Mouse (Mus musculus) right cerebral cortex, postnatal 10 days (tissue): ENCODE measurements around the gene Mast4.

Source experiments
- DNase-seq, 2 experiments: peaks; one replicate each; pipeline ENCODE4 v3.0.0; 2021; ENCODE audit warnings: low spot score in 2 of 2

Mast4 gene

DNA sequence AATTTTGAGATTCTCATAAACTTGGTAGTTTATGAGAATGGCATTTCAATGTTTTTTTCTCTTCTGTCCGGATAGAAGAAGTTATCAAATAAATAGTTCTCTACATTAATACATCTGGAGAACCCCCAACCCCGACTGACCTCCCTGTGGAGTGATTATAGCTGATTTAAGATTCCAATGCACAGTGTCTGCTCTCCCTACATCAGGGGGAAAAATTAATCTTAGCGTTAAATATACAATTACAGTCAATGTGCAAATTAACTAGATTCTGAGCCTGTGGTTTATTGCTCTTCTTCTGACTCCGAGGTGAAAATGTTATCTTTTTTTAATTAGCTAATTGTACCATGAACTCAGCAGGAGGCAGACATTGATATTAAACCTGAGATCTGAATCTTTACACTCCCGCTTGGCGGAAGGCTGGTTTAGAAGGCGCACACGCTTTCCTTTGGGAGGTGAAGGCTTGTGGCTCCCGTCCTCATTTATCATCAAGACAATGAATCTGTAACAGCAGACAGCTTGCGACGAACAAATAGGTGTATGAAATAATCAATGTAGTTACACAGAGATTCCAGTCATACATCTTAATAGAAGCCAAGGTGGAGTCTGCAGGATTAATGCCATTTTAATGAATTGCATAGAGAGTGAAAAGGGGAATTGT is 274.2 kb downstream of the Mast4 start:
- no peak for DNase-seq

DNA sequence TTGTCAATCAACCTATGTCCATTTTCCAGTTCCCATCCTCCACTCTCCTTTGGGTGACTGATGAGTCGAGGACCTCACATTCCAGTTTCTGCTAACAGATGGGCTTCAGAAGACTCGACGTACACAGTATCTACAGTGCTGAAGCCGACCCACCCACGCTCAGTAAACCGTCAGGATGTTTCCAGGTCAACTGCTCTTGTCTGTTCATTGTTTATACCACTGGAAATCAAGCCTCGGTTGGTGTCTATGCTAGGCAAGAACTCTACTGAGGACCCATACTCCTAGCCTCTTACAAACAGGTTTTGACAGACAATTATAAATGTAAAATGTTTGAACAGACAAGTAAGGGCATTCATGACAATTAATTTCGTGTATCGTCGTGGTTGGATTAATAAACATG is 277.8 kb downstream of the Mast4 start:
- no peak for DNase-seq

- no peak for DNase-seq
These were observed 281.6 kb downstream of the Mast4 start for GRCm38 (mm10) chr13:103052661-103053060.

- no peak for DNase-seq
These were observed 285.3 kb downstream of the Mast4 start for GRCm38 (mm10) chr13:103048954-103049353.

- DNase-seq: no peak
These were observed 290.6 kb downstream of the Mast4 start for GRCm38 (mm10) chr13:103043692-103044091.

DNA sequence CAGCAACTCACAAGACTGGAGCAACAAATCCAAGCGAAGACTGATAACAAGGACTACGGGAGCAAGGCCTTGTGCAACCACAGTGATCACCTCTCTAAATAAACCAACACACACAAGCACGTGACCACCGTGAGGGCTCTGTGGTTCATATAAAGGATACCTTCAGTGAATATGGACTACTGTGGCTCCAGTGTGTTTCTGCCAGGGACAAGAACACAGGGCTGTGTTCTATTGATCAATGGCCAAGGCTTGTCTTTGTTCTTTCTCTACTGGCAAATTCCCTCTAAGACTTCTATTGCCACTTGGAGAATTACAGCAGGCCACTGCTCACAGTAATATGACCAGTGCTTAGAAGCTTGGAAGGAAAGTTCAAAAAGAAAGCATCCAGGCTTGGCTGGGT is 291.3 kb downstream of the Mast4 start:
- no peak for DNase-seq

- DNase-seq: no peak
These were observed 296.8 kb downstream of the Mast4 start for GRCm38 (mm10) chr13:103037466-103037865.

DNA sequence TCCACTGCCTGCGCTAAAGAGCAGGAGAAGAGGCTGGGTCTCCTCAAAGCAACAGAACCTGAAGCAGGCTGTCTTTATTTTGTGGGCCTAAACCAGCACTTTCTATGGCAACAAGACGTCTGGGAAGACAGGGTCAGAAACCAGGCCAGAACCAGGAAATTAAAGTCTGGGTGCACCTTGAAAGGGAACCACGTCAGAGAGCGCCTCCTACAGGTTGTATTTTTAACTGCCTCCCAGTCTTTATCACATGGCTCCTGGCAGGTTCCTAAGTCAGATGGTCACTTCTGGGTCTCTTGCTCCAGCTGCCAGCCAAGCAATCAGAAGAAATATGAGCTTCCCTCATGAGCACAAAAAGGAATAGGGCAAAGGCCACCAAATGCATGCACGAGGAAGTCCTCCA is 304.9 kb downstream of the Mast4 start:
- DNase-seq: no peak

DNA sequence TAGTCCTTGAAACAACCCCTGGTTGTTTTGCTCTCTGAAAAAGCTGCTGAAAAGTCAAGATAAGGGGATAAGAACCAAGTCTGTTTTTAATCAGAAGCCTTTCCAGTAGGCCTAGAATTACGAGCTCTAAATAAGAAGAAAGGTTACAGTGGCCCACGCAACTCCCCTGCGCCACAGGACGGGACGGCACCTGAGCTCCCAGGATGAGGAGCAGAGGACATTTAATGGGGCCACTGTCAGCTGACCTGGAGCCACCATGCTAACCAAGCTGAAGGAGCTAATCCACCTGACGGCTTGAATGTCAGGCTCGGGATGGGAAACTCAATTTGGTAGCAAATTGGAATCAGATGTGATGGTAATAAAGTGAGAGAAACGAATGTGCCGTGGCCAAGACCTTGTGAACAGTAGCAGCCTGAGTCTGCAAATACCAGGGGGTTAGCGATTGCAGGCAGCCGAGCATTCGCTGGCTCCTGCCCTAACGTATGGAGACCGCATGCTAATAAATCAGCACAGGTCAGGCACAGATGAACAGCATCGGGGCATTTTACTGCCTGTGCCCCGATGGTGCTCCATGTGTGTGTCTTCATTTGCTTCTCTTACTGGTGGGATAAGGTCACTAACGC is 306.7 kb downstream of the Mast4 start:
- no peak for DNase-seq

DNA sequence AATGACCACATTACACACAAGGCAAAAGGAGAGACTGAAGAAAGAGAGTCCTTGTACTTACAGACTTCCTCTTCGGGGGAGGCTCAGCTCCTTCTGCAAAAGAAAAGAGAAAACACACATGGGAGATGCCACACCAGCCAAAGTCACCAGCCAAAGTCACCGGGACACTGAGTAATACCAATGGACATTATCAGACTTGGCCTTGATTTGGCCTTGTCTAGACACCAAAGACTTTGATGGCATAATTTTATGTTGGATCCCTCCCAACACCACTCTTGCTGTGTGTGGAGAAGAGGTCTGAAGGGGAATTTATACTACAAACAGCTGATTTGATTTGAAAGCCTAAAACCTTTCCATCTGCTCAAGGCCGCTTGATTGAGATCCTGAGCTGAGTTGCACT is 308.8 kb downstream of the Mast4 start:
- no peak for DNase-seq

GRCm38 (mm10) chr13:103018481-103018880 is 315.8 kb downstream of the Mast4 start:
- no peak for DNase-seq

GRCm38 (mm10) chr13:103017661-103018060 is 316.6 kb downstream of the Mast4 start:
- DNase-seq: no peak

- DNase-seq: no peak
These were observed 319.1 kb downstream of the Mast4 start for GRCm38 (mm10) chr13:103015131-103015750.

DNA sequence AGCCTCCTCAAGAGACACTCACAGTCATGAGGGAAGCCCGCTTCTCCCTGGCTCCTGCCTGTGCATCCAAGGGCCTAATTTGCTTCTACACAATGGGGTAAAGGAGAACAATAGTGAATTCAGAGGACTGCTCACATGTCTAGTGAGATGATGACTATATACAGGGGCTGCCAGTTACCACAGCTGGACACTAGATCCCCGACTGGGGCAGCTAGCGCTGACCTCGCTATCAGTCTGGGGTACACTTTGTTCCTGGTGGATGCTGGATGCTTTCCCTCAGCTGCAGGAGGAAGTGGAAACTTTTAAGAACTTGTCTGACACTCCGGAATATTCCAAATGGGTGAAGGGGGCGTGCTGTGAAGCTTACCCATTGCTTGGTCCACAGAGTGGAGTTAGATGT is 319.7 kb downstream of the Mast4 start:
- no peak for DNase-seq

DNA sequence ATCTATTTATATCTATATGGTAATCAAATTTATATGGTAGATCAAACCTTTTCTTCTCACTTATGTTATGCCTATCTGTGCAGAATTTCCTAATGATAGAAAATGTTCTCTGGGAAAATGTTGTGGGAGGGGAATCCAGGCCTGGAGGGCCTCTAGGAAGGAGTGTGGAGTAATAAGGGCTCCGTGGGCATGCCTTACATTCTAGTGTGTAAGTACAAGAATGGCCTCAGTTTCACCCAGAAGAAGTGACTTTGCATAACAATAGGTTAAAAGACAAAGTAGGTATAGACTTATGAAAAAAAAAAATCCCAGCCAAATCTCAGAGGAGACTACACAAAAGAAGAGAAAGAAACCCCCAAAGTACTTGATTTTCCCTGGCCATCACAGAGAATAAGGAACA is 320.1 kb downstream of the Mast4 start:
- no peak for DNase-seq

GRCm38 (mm10) chr13:103005227-103005626 is 329.1 kb downstream of the Mast4 start:
- DNase-seq: no peak

DNA sequence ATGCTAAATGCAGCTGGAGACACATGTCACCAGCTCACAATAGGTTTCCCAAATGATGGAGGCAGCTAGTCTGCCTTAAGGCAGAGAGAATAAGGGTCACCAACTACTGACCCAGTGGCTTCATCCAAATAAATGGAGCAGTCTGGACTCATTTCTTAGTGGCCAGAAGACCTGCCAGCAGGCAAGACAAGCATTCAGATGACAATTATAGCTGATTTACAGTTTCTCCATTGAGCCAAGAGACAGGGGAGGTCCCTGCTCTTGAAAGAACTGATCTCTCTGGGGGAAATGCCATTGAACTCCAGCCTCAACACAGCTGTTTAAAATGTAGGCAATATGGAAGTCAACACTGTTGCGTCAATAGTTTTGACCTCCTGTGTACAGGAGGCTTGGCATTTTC is 332.5 kb downstream of the Mast4 start:
- no peak for DNase-seq

- no peak for DNase-seq
These were observed 333.4 kb downstream of the Mast4 start for GRCm38 (mm10) chr13:103000891-103001290.

GRCm38 (mm10) chr13:102994098-102994497 is 340.2 kb downstream of the Mast4 start:
- no peak for DNase-seq

DNA sequence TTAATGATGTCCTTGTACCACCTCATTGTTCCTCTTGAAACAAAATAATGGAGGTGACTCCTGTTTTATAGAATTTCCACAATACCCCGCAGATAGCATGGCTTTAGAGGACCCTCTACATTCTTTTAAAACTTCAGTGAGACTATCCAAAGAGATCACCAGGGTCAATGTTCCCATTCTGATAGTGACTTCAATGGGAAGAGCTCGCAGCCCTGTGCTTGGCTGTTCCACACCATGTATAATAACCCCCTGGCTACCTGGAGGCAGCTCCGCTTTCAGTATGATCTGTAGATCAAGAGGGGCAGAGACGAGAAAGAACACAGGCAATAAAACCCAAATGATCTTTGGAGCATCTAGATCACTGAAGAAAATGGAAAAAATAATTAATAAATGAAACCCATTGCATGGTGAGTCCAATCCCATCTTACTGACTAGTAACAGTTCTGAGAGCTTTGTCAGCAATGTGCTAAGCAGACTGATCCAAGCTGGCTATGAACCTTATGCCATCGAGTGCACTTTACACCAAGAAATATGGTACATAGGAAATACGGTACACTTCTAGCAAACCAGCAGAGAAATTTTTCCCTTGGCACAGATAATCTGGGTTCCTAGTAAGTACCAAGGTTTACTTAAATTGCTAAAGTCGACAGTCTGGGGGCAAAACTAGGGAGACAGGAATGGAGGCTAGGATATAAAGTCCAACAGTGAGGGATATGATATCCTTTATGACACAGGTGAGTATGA is 341.4 kb downstream of the Mast4 start:
- no peak for DNase-seq

DNA sequence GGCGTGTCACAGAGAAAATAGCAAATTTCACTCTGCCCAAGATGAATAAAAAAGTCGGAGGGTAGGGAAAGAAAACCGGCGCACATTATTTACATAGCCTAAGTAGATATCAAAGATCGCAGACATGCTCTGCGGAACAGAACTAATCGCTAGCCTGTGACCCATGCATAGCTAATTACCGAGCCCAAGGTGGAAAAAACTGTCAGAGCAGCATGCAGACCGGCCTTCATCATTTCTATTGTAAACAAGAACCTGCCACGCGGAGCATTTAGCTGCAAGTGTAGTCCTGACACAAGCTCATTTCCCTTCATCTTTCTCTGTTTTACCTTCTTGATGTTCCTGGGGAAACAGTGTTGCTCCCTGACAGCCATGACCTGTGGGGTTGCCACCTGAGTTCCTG is 342.4 kb downstream of the Mast4 start:
- DNase-seq: no peak

- DNase-seq: no peak
These were observed 343.1 kb downstream of the Mast4 start for GRCm38 (mm10) chr13:102991196-102991595.

DNA sequence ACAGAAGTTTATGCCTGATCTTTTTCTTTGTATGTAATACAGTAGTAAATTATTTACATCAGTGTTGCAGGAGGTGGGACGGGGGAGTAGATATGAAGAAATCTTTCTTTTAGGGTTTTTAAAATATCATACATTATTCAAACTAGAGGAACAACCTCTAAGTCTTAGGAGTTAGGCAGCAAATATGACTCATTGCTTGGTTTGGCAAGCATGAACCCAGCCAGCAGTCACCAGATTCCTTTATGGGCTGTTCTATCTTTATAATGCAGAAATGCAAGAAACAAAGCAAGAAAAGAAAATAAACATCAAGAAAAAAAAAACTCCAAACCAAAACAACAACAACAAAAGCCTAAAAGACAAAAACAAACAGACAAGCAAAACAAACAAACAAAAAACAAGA is 344.2 kb downstream of the Mast4 start:
- no peak for DNase-seq
